Mouse (Mus musculus): ENCODE measurements around the gene Prrc2b.

DNA sequence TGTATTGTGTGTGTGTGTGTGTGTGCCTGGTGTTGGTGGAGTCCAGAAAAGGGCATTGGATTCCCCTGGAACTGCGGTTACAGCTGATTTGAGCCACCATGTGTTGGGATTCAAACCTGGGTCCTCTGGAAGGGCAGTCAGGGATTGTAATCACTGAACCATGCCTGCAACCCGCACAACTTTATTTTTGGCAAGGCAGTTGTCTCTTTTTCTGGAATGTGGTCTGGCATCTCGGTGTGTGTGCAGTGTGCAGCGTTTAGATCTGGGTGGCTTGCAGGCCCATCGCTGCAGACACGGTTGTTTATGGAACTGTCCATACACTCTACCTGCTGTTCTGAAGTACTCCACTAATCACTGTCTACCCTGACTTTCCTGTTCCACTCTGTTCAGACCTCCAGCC lies 28.5 kb downstream of the Prrc2b start:
- TF ChIP-seq GATA1 (IDR thresholded peaks at IDR 0.05; ENCODE audit: borderline replicate concordance, low read length) (no peak), FLI1 (IDR thresholded peaks at IDR 0.05; ENCODE audit: low read length) (no peak)

Measured in megakaryocyte, embryonic 14.5 days (primary cell).